Mouse (Mus musculus): ENCODE results near the gene Capg. TPM values are rescaled to one million over a fixed set of nuclear protein-coding genes. Genes with fewer than 3 reads are reported as not detected.

The Capg gene
- total and polyA plus RNA-seq, 2 experiments from 2014 or later: 7.6 to 8.9 TPM

- Histone ChIP-seq H3K4me2 (ENCODE audit: low read depth) (no peak overlapping the region), H3K9ac (0 out of 2 replicates have a peak overlapping the region, but pooled peaks have one; percentile 6), H3K4me3 (ENCODE audit: low read depth, low read length) (no peak overlapping the region), H3K9me3 (ENCODE audit: low read length) (no peaks in the 10 kb centered on the region), H3K27me3 (ENCODE audit: insufficient read depth, low read length) (no peaks in the 10 kb centered on the region), H3K27ac (ENCODE audit: low read depth, low read length) (0 out of 2 replicates have a peak overlapping the region, but pooled peaks have one; percentile 54), H3K36me3 (ENCODE audit: insufficient read depth) (no peaks in the 10 kb centered on the region; the same call in 1 of the 2 replicates), H3K4me1 (ENCODE audit: insufficient read depth) (no peaks in the 10 kb centered on the region)
- peak; percentile 95 for TF ChIP-seq CTCF (IDR thresholded peaks at IDR 0.05; ENCODE audit: low read depth)
- peak; percentile 91 for DNase-seq
- peak; percentile 95 for ATAC-seq
- 2% methylated on average over 4 of the region's 4 CpGs for WGBS
Observed at GRCm38 (mm10) chr6:72566044-72566443, 21.9 kb downstream of the Capg start.

GRCm38 (mm10) chr6:72567508-72567907, 23.3 kb downstream of the Capg start:
- 89% methylated on average over 5 of the region's 5 CpGs for WGBS
- Histone ChIP-seq H3K9me3 (ENCODE audit: low read length) (no peaks in the 10 kb centered on the region), H3K4me2 (ENCODE audit: low read depth) (no peak overlapping the region), H3K4me3 (ENCODE audit: low read depth, low read length) (no peak overlapping the region), H3K27ac (ENCODE audit: low read depth, low read length) (no peak overlapping the region), H3K4me1 (ENCODE audit: insufficient read depth) (no peaks in the 10 kb centered on the region), H3K27me3 (ENCODE audit: insufficient read depth, low read length) (no peaks in the 10 kb centered on the region), H3K9ac (no peak overlapping the region), H3K36me3 (ENCODE audit: insufficient read depth) (no peaks in the 10 kb centered on the region; the same call in 1 of the 2 replicates)
- DNase-seq: no peak
- no peak for ATAC-seq
- TF ChIP-seq CTCF (IDR thresholded peaks at IDR 0.05; ENCODE audit: low read depth): no peak

- Histone ChIP-seq H3K4me3 (ENCODE audit: low read depth, low read length) (no peak overlapping the region), H3K9me3 (ENCODE audit: low read length) (no peaks in the 10 kb centered on the region), H3K36me3 (ENCODE audit: insufficient read depth) (peaks cover 6% of the 10 kb centered on the region; the same call in 1 of the 2 replicates), H3K27me3 (ENCODE audit: insufficient read depth, low read length) (no peaks in the 10 kb centered on the region), H3K4me1 (ENCODE audit: insufficient read depth) (no peaks in the 10 kb centered on the region), H3K9ac (no peak overlapping the region), H3K27ac (ENCODE audit: low read depth, low read length) (no peak overlapping the region), H3K4me2 (ENCODE audit: low read depth) (no peak overlapping the region)
- no peak for TF ChIP-seq CTCF (IDR thresholded peaks at IDR 0.05; ENCODE audit: low read depth)
- ATAC-seq (no peak), DNase-seq (no peak)
- WGBS: 91% methylated on average over 10 of the region's 10 CpGs
Observed at GRCm38 (mm10) chr6:72568736-72569135, 24.5 kb downstream of the Capg start.

- Histone ChIP-seq H3K27me3 (ENCODE audit: insufficient read depth, low read length) (no peaks in the 10 kb centered on the region), H3K9me3 (ENCODE audit: low read length) (no peaks in the 10 kb centered on the region), H3K9ac (no peak overlapping the region), H3K4me2 (ENCODE audit: low read depth) (no peak overlapping the region), H3K27ac (ENCODE audit: low read depth, low read length) (no peak overlapping the region), H3K4me1 (ENCODE audit: insufficient read depth) (no peaks in the 10 kb centered on the region), H3K36me3 (ENCODE audit: insufficient read depth) (peaks cover 7% of the 10 kb centered on the region; the same call in 1 of the 2 replicates), H3K4me3 (ENCODE audit: low read depth, low read length) (no peak overlapping the region)
- 80% methylated on average over 10 of the region's 10 CpGs for WGBS
- DNase-seq (no peak), ATAC-seq (no peak)
- no peak for TF ChIP-seq CTCF (IDR thresholded peaks at IDR 0.05; ENCODE audit: low read depth)
Observed at GRCm38 (mm10) chr6:72570644-72571397, 26.6 kb downstream of the Capg start.

GRCm38 (mm10) chr6:72571826-72572225, 27.6 kb downstream of the Capg start:
- TF ChIP-seq CTCF (IDR thresholded peaks at IDR 0.05; ENCODE audit: low read depth): no peak
- ATAC-seq (no peak), DNase-seq (no peak)
- Histone ChIP-seq H3K36me3 (ENCODE audit: insufficient read depth) (peaks cover 7% of the 10 kb centered on the region; the same call in 1 of the 2 replicates), H3K4me2 (ENCODE audit: low read depth) (no peak overlapping the region), H3K4me3 (ENCODE audit: low read depth, low read length) (no peak overlapping the region), H3K9me3 (ENCODE audit: low read length) (no peaks in the 10 kb centered on the region), H3K4me1 (ENCODE audit: insufficient read depth) (no peaks in the 10 kb centered on the region), H3K9ac (no peak overlapping the region), H3K27me3 (ENCODE audit: insufficient read depth, low read length) (no peaks in the 10 kb centered on the region), H3K27ac (ENCODE audit: low read depth, low read length) (no peak overlapping the region)
- WGBS: 56% methylated on average over 3 of the region's 3 CpGs

DNA sequence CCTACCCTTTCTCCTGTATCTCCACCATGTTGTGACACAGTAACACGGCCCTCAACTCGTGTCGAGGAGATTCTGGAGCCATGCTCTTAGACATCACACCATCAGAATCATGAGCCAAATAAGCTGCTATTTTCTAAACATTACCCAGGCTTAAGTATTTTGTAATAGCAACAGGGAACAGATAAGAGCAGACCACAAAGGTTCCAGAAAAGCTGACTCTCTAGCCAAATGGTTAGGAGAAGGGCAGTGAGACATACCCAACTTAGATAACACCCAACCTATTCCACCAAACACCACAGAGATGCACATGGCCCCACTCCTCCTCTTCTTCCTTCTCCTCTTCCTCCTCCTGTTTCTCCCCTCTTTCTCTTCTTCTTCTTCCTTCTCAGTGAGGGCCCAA, 31.9 kb downstream of the Capg start:
- Histone ChIP-seq H3K4me3 (ENCODE audit: low read depth, low read length) (no peak overlapping the region), H3K27ac (ENCODE audit: low read depth, low read length) (no peak overlapping the region), H3K9ac (no peak overlapping the region), H3K9me3 (ENCODE audit: low read length) (no peaks in the 10 kb centered on the region), H3K36me3 (ENCODE audit: insufficient read depth) (peaks cover 24% of the 10 kb centered on the region), H3K27me3 (ENCODE audit: insufficient read depth, low read length) (no peaks in the 10 kb centered on the region), H3K4me1 (ENCODE audit: insufficient read depth) (no peaks in the 10 kb centered on the region), H3K4me2 (ENCODE audit: low read depth) (no peak overlapping the region)
- ATAC-seq (no peak), DNase-seq (no peak)
- TF ChIP-seq CTCF (IDR thresholded peaks at IDR 0.05; ENCODE audit: low read depth): no peak
- 92% methylated on average over 3 of the region's 3 CpGs for WGBS

- ATAC-seq: no peak
- H3K9me3 ChIP-seq (ENCODE audit: low read length): no peaks in the 10 kb centered on the region
- no peaks in the 10 kb centered on the region for H3K27me3 ChIP-seq (ENCODE audit: insufficient read depth, low read length)
- no peak for TF ChIP-seq CTCF (IDR thresholded peaks at IDR 0.05; ENCODE audit: low read depth)
- 71% methylated on average over 11 of the region's 11 CpGs for WGBS
- H3K4me3 ChIP-seq (ENCODE audit: low read depth, low read length): no peak overlapping the region
- no peak overlapping the region for H3K9ac ChIP-seq
- H3K36me3 ChIP-seq (ENCODE audit: insufficient read depth): peaks cover 24% of the 10 kb centered on the region
- no peak overlapping the region for H3K27ac ChIP-seq (ENCODE audit: low read depth, low read length)
- no peak overlapping the region for H3K4me2 ChIP-seq (ENCODE audit: low read depth)
- no peak for DNase-seq
- no peaks in the 10 kb centered on the region for H3K4me1 ChIP-seq (ENCODE audit: insufficient read depth)
Observed at GRCm38 (mm10) chr6:72581625-72582382, 37.6 kb downstream of the Capg start.
